Mouse (Mus musculus) forebrain, postnatal 0 days (tissue): ENCODE results near the gene Glud1. TPM values are rescaled to one million over a fixed set of nuclear protein-coding genes. Genes with fewer than 3 reads are reported as not detected.
A peak's percentile ranks its signal among the peaks of the same experiment; 100 is the strongest.

Source experiments
- ATAC-seq: fragments of 200-750 bp; cut with Nextera tagmentation; 2 replicates; pipeline ENCODE4 v1.8.0; 2017; ENCODE audit warnings: mild to moderate bottlenecking, moderate library complexity
- DNase-seq: peaks from one replicate; pipeline ENCODE4 v3.0.0-alpha.2; 2015
- H3K27ac ChIP-seq: fragments of 300-500 bp; sonication (generic); 2 replicates; pipeline ENCODE4 v1.5.1; 2014; ENCODE audit warnings: low read depth, mild to moderate bottlenecking, antibody characterized with exemption, low read length, moderate library complexity, mixed read lengths
- H3K27me3 ChIP-seq: fragments of 300-500 bp; sonication (generic); 2 replicates; pipeline ENCODE4 v1.6.1; 2014; ENCODE audit warnings: mild to moderate bottlenecking, low read length, mixed read lengths; ENCODE audit not compliant: insufficient read depth
- H3K36me3 ChIP-seq: fragments of 300-500 bp; sonication (generic); 2 replicates; pipeline ENCODE4 v1.6.1; 2014; ENCODE audit warnings: mild to moderate bottlenecking, moderate library complexity; ENCODE audit not compliant: insufficient read depth
- H3K4me1 ChIP-seq: fragments of 300-500 bp; sonication (generic); 2 replicates; pipeline ENCODE4 v1.6.1; 2014; ENCODE audit warnings: antibody characterized with exemption; ENCODE audit not compliant: insufficient read depth
- H3K4me2 ChIP-seq: fragments of 300-500 bp; sonication (generic); 2 replicates; pipeline ENCODE4 v1.6.1; 2014; ENCODE audit warnings: low read depth, mild to moderate bottlenecking, moderate library complexity
- H3K4me3 ChIP-seq: fragments of 300-500 bp; sonication (generic); 2 replicates; pipeline ENCODE4 v1.5.1; 2014; ENCODE audit warnings: low read depth, low read length, mixed read lengths
- H3K9ac ChIP-seq: fragments of 300-500 bp; sonication (generic); 2 replicates; pipeline ENCODE4 v1.6.1; 2014; ENCODE audit warnings: mild to moderate bottlenecking
- H3K9me3 ChIP-seq: fragments of 300-500 bp; sonication (generic); 2 replicates; pipeline ENCODE4 v1.6.1; 2016; ENCODE audit warnings: low read length
- CTCF ChIP-seq: sonication (generic); IDR thresholded peaks from 2 replicates; pipeline ENCODE4 v1.5.1; 2016; ENCODE audit warnings: antibody characterized with exemption, control low read depth, low read depth
- WGBS: fragments of 180-500 bp; shearing (Covaris S2); extraction: QIAGEN DNeasy Blood & Tissue Kit; methylation state at CpG from one replicate; pipeline ENCODE4 v1.1.7; 2014; 5-methylcytosine and 5-hydroxymethylcytosine counted together
- polyA plus RNA-seq: library from polyadenylated mRNA; unstranded; fragments of >200 nt; fragmentation: Nextera tagmentation; extraction: Ambion mirVana; gene quantifications from 2 replicates; pipeline ENCODE4 v1.2.1, GENCODE M21; 2015
- total RNA-seq: library from RNA; depleted of rRNA; stranded (reverse); fragments of >200 nt; gene quantifications from 2 replicates; pipeline ENCODE4 v1.2.3, GENCODE M21; 2014

The Glud1 gene
- total and polyA plus RNA-seq, 2 experiments from 2014 or later = 114 to 179 TPM

DNA sequence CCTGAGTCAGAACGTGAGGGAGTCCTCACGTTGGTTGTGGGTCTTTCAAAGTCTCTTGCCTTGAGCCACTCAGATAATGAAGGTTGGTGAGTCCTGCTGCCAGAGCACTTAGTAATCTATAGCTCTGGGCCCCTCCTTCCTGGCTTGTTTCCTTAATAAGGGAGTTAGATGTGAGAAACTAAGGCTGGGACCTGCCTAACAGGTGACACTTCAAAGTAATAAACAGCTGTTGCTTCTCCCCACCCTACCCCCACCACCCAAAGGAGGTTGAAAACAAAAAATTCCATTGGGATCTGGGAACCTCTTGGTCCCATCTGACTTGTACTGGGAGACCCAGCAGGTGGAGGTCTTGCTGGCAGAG lies 54.6 kb downstream of the Glud1 start:
- H3K27ac ChIP-seq = no peak overlapping the region
- no peak overlapping the region for H3K4me2 ChIP-seq
- ATAC-seq (no peak), DNase-seq (no peak)
- no peak for TF ChIP-seq CTCF
- 98% methylated on average over 2 of the region's 2 CpGs for WGBS
- no peak overlapping the region for H3K4me3 ChIP-seq
- no peaks in the 10 kb centered on the region for H3K36me3 ChIP-seq
- peaks cover 9% of the 10 kb centered on the region; the same call in 1 of the 2 replicates for H3K4me1 ChIP-seq
- H3K27me3 ChIP-seq = no peaks in the 10 kb centered on the region
- H3K9ac ChIP-seq = no peak overlapping the region
- no peaks in the 10 kb centered on the region for H3K9me3 ChIP-seq

DNA sequence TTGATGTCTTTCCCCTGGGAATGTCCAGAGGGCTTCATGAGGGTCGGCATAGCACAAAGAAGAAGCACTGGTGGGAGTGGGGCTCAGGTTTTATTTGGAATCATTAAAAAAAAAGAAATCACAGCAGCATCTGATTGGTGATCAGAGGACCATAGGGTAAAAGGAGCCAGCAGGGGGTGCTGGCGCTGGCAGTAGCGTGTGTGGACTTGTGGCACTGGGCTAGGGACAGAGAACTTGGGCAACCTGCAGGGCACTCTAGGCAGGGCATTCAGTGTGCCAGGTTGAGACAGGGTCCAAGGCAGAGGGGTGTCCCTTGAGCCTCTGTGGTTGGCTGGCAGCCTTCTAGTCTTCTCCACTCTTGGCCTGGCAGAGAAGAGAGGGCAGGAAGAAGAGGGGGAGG lies 59.7 kb downstream of the Glud1 start:
- H3K27ac ChIP-seq = no peak overlapping the region
- no peaks in the 10 kb centered on the region for H3K4me1 ChIP-seq
- no peak for TF ChIP-seq CTCF
- H3K4me3 ChIP-seq = no peak overlapping the region
- WGBS = 47% methylated on average over 3 of the region's 3 CpGs
- no peak overlapping the region for H3K4me2 ChIP-seq
- no peaks in the 10 kb centered on the region for H3K9me3 ChIP-seq
- H3K9ac ChIP-seq = no peak overlapping the region
- DNase-seq = no peak
- no peak for ATAC-seq
- H3K27me3 ChIP-seq = no peaks in the 10 kb centered on the region
- no peaks in the 10 kb centered on the region for H3K36me3 ChIP-seq

GRCm38 (mm10) chr14:34370921-34371320 lies 60.4 kb downstream of the Glud1 start:
- no peak for ATAC-seq
- no peak for TF ChIP-seq CTCF
- WGBS = 92% methylated on average over 3 of the region's 3 CpGs

GRCm38 (mm10) chr14:34371763-34372162 lies 61.2 kb downstream of the Glud1 start:
- Histone ChIP-seq H3K36me3 (no peaks in the 10 kb centered on the region), H3K4me1 (no peaks in the 10 kb centered on the region), H3K9ac (no peak overlapping the region), H3K4me2 (no peak overlapping the region), H3K9me3 (no peaks in the 10 kb centered on the region), H3K27ac (no peak overlapping the region), H3K4me3 (no peak overlapping the region), H3K27me3 (no peaks in the 10 kb centered on the region)
- DNase-seq (no peak), ATAC-seq (no peak)
- WGBS = 92% methylated on average over 2 of the region's 2 CpGs
- no peak for TF ChIP-seq CTCF

More at GRCm38 (mm10) chr14:34370921-34371320, 60.4 kb downstream of the Glud1 start:
- H3K9ac ChIP-seq = no peak overlapping the region
- H3K4me2 ChIP-seq = no peak overlapping the region
- H3K4me1 ChIP-seq = no peaks in the 10 kb centered on the region
- H3K36me3 ChIP-seq = no peaks in the 10 kb centered on the region
- no peak for DNase-seq
- no peaks in the 10 kb centered on the region for H3K27me3 ChIP-seq
- no peaks in the 10 kb centered on the region for H3K9me3 ChIP-seq
- H3K27ac ChIP-seq = no peak overlapping the region
- no peak overlapping the region for H3K4me3 ChIP-seq

DNA sequence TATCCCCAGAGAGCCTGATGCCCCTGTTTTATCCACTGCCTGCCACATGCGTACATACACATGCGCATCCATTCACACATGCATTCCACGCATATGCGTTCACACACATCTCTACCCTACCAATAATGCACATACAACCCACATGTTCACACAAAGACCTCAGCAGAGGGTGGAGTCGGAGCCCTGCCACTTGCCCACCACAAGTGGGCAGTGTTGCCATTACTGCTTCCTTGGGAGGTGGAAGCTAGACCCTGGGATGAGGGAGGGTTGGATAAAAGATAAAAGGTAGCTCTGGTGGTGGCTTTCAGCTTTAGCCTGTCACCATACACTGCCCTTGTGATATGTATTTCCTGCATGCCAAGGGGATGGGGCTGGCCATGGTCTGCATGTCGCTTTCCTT lies 62.1 kb downstream of the Glud1 start:
- TF ChIP-seq CTCF = peak; percentile 68
- Histone ChIP-seq H3K4me2 (no peak overlapping the region), H3K4me1 (no peaks in the 10 kb centered on the region), H3K4me3 (no peak overlapping the region), H3K27ac (no peak overlapping the region), H3K27me3 (no peaks in the 10 kb centered on the region), H3K9ac (no peak overlapping the region), H3K36me3 (no peaks in the 10 kb centered on the region), H3K9me3 (no peaks in the 10 kb centered on the region)
- DNase-seq = no peak
- ATAC-seq = peak; percentile 70
- WGBS = 80% methylated on average over 6 of the region's 6 CpGs

- H3K9me3 ChIP-seq = no peaks in the 10 kb centered on the region
- H3K27me3 ChIP-seq = no peaks in the 10 kb centered on the region
- H3K4me2 ChIP-seq = no peak overlapping the region
- no peak for ATAC-seq
- no peak overlapping the region for H3K4me3 ChIP-seq
- DNase-seq = no peak
- H3K9ac ChIP-seq = no peak overlapping the region
- WGBS = 86% methylated on average over 6 of the region's 6 CpGs
- no peak overlapping the region for H3K27ac ChIP-seq
- no peak for TF ChIP-seq CTCF
- no peaks in the 10 kb centered on the region for H3K4me1 ChIP-seq
- no peaks in the 10 kb centered on the region for H3K36me3 ChIP-seq
These were observed 63.1 kb downstream of the Glud1 start for GRCm38 (mm10) chr14:34373581-34373980.

- no peak for DNase-seq
- TF ChIP-seq CTCF = no peak
- Histone ChIP-seq H3K4me1 (no peaks in the 10 kb centered on the region), H3K4me3 (no peak within 1 kb of the TSS), H3K9ac (no peak within 1 kb of the TSS), H3K27ac (no peak within 1 kb of the TSS), H3K27me3 (no peaks in the 10 kb centered on the region), H3K9me3 (no peaks in the 10 kb centered on the region), H3K4me2 (no peak within 1 kb of the TSS), H3K36me3 (no peaks in the 10 kb centered on the region)
- no peak for ATAC-seq
- 70% methylated on average over 10 of the region's 10 CpGs for WGBS
These were observed 64.0 kb downstream of the Glud1 start, which contains the start of gene Sncg for GRCm38 (mm10) chr14:34374577-34374976. Gene Sncg (minus strand): TSS chr14:34374789.
